Mouse (Mus musculus): ENCODE results near the gene Elovl3. TPM values are rescaled to one million over a fixed set of nuclear protein-coding genes. Genes with fewer than 3 reads are reported as not detected.

Elovl3 gene
- not detected in 2 replicates for polyA plus RNA-seq (2014; fragmentation: Nextera tagmentation; extraction: Ambion mirVana)

DNA sequence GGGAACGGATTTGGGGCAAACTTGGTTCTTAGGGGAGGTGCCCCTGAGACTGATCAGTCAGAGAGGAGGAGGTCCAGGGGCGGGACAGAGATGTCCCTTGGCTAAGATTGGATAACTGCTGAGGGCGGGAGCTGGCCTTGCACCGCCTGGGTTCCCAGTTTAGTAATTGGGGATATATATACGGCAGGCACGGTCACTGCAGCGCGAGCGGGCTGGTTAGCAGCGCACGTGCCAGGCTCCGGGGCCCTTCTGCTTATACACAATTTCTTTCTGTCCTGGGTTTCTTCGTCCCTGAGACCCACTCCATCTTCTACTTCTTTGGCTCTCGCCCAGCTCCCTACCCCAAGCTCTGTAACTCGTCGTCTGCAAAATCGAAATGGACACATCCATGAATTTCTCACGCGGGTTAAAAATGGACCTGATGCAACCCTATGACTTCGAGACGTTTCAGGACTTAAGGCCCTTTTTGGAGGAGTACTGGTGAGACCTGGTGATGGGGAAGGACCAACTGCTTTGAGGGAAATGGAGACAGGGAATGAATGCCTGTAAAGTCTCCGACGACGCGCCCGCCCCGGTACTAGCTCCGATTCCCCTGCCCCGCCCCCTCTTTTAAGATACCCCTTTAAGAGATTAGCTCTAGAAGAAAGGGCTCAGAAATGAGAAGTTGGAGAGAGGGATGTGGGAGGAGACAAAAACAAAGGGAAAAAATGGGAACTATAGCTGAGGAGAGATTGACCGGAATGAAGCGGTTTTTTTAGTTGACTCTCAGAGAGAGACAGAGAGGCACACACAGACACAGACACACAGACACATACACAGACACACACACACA lies at the start of gene Elovl3:
TSS of gene Elovl3 (plus strand) at position 204 of the 832 bp plus-strand sequence.
- WGBS: 3% methylated on average over 31 of the region's 31 CpGs
- ATAC-seq (ENCODE audit: low FRiP score) (no peak), DNase-seq (ENCODE audit: low spot score) (peak; percentile 34)
- H3K4me1 ChIP-seq (replicated peaks; ENCODE audit: control insufficient read depth, insufficient read depth, low read length): peaks cover 7% of the 10 kb centered on the region; the same call in 1 of the 2 replicates
- no peaks in the 10 kb centered on the region for H3K36me3 ChIP-seq (ENCODE audit: control insufficient read depth, insufficient read depth, low read length)
- H3K9ac ChIP-seq (ENCODE audit: low read depth, low read length): no peak within 1 kb of the TSS
- no peaks in the 10 kb centered on the region for H3K9me3 ChIP-seq (ENCODE audit: control insufficient read depth, low read length)
- H3K27ac ChIP-seq (ENCODE audit: low read depth, low read length): no peak within 1 kb of the TSS
- H3K4me2 ChIP-seq (replicated peaks; ENCODE audit: low read depth, low read length): 0 out of 2 replicates have a peak within 1 kb of the TSS, but pooled peaks have one; percentile 11
- no peak within 1 kb of the TSS for H3K4me3 ChIP-seq (ENCODE audit: low read depth, low read length)
- H3K27me3 ChIP-seq (ENCODE audit: control insufficient read depth, insufficient read depth, low read length): peaks cover 58% of the 10 kb centered on the region

DNA sequence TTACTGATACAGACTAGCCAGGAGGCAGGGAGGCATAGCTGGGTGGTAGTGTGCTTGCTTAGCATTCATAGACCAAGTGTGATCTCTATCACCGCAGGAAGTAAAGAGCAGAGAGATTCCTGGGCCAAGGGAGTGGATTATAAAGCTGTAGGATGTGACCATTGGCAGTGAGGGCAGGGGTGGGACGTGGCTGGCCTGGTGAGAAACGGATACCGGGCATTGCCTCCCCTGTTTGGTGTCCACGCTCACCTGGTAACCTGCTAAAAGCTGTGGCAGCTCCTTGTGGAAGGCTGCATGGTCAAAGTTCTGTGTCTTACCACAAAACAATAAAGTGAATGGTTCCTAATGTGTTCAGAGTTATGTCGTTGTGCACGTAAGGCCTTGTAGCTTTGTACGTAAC lies 46.5 kb upstream of the Elovl3 start:
- no peak for DNase-seq (ENCODE audit: low spot score)
- Histone ChIP-seq H3K4me3 (ENCODE audit: low read depth, low read length) (no peak overlapping the region), H3K27ac (ENCODE audit: low read depth, low read length) (no peak overlapping the region), H3K36me3 (ENCODE audit: control insufficient read depth, insufficient read depth, low read length) (peaks cover 15% of the 10 kb centered on the region), H3K9ac (ENCODE audit: low read depth, low read length) (no peak overlapping the region), H3K4me1 (replicated peaks; ENCODE audit: control insufficient read depth, insufficient read depth, low read length) (no peaks in the 10 kb centered on the region), H3K27me3 (ENCODE audit: control insufficient read depth, insufficient read depth, low read length) (no peaks in the 10 kb centered on the region), H3K9me3 (ENCODE audit: control insufficient read depth, low read length) (no peaks in the 10 kb centered on the region), H3K4me2 (replicated peaks; ENCODE audit: low read depth, low read length) (no peak overlapping the region)
- WGBS: 96% methylated on average over 8 of the region's 8 CpGs
- no peak for ATAC-seq (ENCODE audit: low FRiP score)

DNA sequence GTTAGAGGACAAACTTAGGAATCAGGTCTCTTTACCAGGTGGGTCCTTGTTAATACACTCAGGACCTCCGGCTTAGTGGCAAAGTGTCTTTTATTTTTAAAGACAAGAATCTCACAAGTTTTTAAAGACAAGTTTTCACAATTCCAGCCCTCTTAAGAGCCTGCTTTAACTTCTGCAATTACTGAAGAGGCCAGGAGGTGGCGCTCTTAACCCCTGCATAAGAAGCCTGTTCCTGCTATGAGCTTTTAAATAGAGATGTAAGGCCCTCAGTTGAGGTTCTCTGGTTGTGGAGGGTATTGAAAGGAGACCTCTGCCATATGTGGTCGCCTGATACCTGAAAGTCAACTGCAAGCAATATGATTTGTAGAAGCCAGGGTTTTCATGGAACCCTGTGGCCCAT lies 45.4 kb upstream of the Elovl3 start:
- Histone ChIP-seq H3K4me2 (replicated peaks; ENCODE audit: low read depth, low read length) (no peak overlapping the region), H3K4me3 (ENCODE audit: low read depth, low read length) (no peak overlapping the region), H3K9ac (ENCODE audit: low read depth, low read length) (no peak overlapping the region), H3K27ac (ENCODE audit: low read depth, low read length) (no peak overlapping the region), H3K36me3 (ENCODE audit: control insufficient read depth, insufficient read depth, low read length) (peaks cover 7% of the 10 kb centered on the region), H3K27me3 (ENCODE audit: control insufficient read depth, insufficient read depth, low read length) (no peaks in the 10 kb centered on the region), H3K9me3 (ENCODE audit: control insufficient read depth, low read length) (no peaks in the 10 kb centered on the region), H3K4me1 (replicated peaks; ENCODE audit: control insufficient read depth, insufficient read depth, low read length) (no peaks in the 10 kb centered on the region)
- ATAC-seq (ENCODE audit: low FRiP score) (no peak), DNase-seq (ENCODE audit: low spot score) (peak; percentile 73)
- WGBS: 53% methylated on average over 3 of the region's 3 CpGs

DNA sequence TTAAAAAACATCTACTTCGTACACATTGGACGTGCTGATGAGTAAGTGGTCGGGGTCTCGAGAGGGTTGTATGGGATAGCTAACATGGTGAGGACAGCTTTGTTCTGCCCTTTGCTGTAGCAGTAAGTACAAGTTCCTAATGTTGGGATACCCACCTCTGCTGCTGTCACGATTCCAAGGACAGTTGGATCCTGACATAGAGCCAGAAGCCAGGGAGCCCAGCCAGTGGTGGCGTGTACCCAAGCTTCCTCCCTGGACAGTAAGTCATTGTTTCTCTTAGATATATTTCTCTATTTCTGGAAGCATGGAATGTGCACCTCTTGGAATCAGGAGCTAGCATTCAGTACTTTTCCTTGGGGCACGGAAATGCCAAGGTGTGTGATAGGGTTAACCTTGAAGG lies 43.8 kb upstream of the Elovl3 start:
- Histone ChIP-seq H3K27ac (ENCODE audit: low read depth, low read length) (no peak overlapping the region), H3K9ac (ENCODE audit: low read depth, low read length) (no peak overlapping the region), H3K4me1 (replicated peaks; ENCODE audit: control insufficient read depth, insufficient read depth, low read length) (no peaks in the 10 kb centered on the region), H3K4me2 (replicated peaks; ENCODE audit: low read depth, low read length) (no peak overlapping the region), H3K36me3 (ENCODE audit: control insufficient read depth, insufficient read depth, low read length) (peaks cover 5% of the 10 kb centered on the region; the same call in 1 of the 2 replicates), H3K4me3 (ENCODE audit: low read depth, low read length) (no peak overlapping the region), H3K9me3 (ENCODE audit: control insufficient read depth, low read length) (no peaks in the 10 kb centered on the region), H3K27me3 (ENCODE audit: control insufficient read depth, insufficient read depth, low read length) (no peaks in the 10 kb centered on the region)
- DNase-seq (ENCODE audit: low spot score): no peak
- ATAC-seq (ENCODE audit: low FRiP score): no peak
- WGBS: 90% methylated on average over 7 of the region's 7 CpGs

GRCm38 (mm10) chr19:46091641-46092040 lies 40.1 kb upstream of the Elovl3 start:
- Histone ChIP-seq H3K27me3 (ENCODE audit: control insufficient read depth, insufficient read depth, low read length) (no peaks in the 10 kb centered on the region), H3K36me3 (ENCODE audit: control insufficient read depth, insufficient read depth, low read length) (no peaks in the 10 kb centered on the region), H3K27ac (ENCODE audit: low read depth, low read length) (no peak overlapping the region), H3K9me3 (ENCODE audit: control insufficient read depth, low read length) (no peaks in the 10 kb centered on the region), H3K4me3 (ENCODE audit: low read depth, low read length) (no peak overlapping the region), H3K4me1 (replicated peaks; ENCODE audit: control insufficient read depth, insufficient read depth, low read length) (no peaks in the 10 kb centered on the region), H3K4me2 (replicated peaks; ENCODE audit: low read depth, low read length) (no peak overlapping the region), H3K9ac (ENCODE audit: low read depth, low read length) (no peak overlapping the region)
- DNase-seq (ENCODE audit: low spot score): no peak
- no peak for ATAC-seq (ENCODE audit: low FRiP score)
- WGBS: 92% methylated on average over 4 of the region's 4 CpGs

- no peaks in the 10 kb centered on the region for H3K27me3 ChIP-seq (ENCODE audit: control insufficient read depth, insufficient read depth, low read length)
- WGBS: 95% methylated on average over 2 of the region's 2 CpGs
- no peak for ATAC-seq (ENCODE audit: low FRiP score)
- H3K4me2 ChIP-seq (replicated peaks; ENCODE audit: low read depth, low read length): no peak overlapping the region
- no peak overlapping the region for H3K9ac ChIP-seq (ENCODE audit: low read depth, low read length)
- no peak overlapping the region for H3K4me3 ChIP-seq (ENCODE audit: low read depth, low read length)
- no peaks in the 10 kb centered on the region for H3K9me3 ChIP-seq (ENCODE audit: control insufficient read depth, low read length)
- no peaks in the 10 kb centered on the region for H3K4me1 ChIP-seq (replicated peaks; ENCODE audit: control insufficient read depth, insufficient read depth, low read length)
- no peak overlapping the region for H3K27ac ChIP-seq (ENCODE audit: low read depth, low read length)
- no peak for DNase-seq (ENCODE audit: low spot score)
- H3K36me3 ChIP-seq (ENCODE audit: control insufficient read depth, insufficient read depth, low read length): no peaks in the 10 kb centered on the region
Observed at GRCm38 (mm10) chr19:46094144-46094543, 37.6 kb upstream of the Elovl3 start.

- Histone ChIP-seq H3K27ac (ENCODE audit: low read depth, low read length) (no peak overlapping the region), H3K9me3 (ENCODE audit: control insufficient read depth, low read length) (no peaks in the 10 kb centered on the region), H3K4me1 (replicated peaks; ENCODE audit: control insufficient read depth, insufficient read depth, low read length) (no peaks in the 10 kb centered on the region), H3K4me2 (replicated peaks; ENCODE audit: low read depth, low read length) (no peak overlapping the region), H3K9ac (ENCODE audit: low read depth, low read length) (no peak overlapping the region), H3K27me3 (ENCODE audit: control insufficient read depth, insufficient read depth, low read length) (no peaks in the 10 kb centered on the region), H3K4me3 (ENCODE audit: low read depth, low read length) (no peak overlapping the region), H3K36me3 (ENCODE audit: control insufficient read depth, insufficient read depth, low read length) (no peaks in the 10 kb centered on the region)
- WGBS: 91% methylated on average over 4 of the region's 4 CpGs
- ATAC-seq (ENCODE audit: low FRiP score) (no peak), DNase-seq (ENCODE audit: low spot score) (no peak)
Observed at GRCm38 (mm10) chr19:46095291-46095690, 36.4 kb upstream of the Elovl3 start.

DNA sequence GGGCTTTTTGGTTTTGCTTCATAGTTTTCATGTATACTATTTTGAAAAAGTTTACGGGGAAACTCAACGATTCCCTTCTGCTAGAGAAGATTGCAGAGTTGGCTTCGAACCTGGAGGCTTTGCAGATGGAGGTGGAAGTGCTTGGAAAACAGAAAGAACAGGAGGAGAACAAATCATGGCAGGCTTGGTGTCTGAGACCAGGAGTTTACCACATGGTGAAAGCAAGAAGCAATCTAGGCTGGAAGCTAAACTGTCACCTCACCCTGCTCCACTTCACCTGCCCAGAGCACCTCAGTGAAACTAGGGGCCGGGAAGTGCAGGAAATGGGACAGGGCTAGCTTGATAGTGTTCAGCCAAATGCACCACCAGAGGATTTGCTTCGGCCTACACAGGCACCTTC lies 35.3 kb upstream of the Elovl3 start:
- WGBS: 90% methylated on average over 5 of the region's 5 CpGs
- no peak for ATAC-seq (ENCODE audit: low FRiP score)

GRCm38 (mm10) chr19:46099561-46099960 lies 32.1 kb upstream of the Elovl3 start:
- Histone ChIP-seq H3K4me1 (replicated peaks; ENCODE audit: control insufficient read depth, insufficient read depth, low read length) (no peaks in the 10 kb centered on the region), H3K9ac (ENCODE audit: low read depth, low read length) (no peak overlapping the region), H3K4me2 (replicated peaks; ENCODE audit: low read depth, low read length) (no peak overlapping the region), H3K27ac (ENCODE audit: low read depth, low read length) (no peak overlapping the region), H3K9me3 (ENCODE audit: control insufficient read depth, low read length) (no peaks in the 10 kb centered on the region), H3K27me3 (ENCODE audit: control insufficient read depth, insufficient read depth, low read length) (no peaks in the 10 kb centered on the region), H3K36me3 (ENCODE audit: control insufficient read depth, insufficient read depth, low read length) (no peaks in the 10 kb centered on the region), H3K4me3 (ENCODE audit: low read depth, low read length) (no peak overlapping the region)
- ATAC-seq (ENCODE audit: low FRiP score) (no peak), DNase-seq (ENCODE audit: low spot score) (no peak)
- WGBS: 95% methylated on average over 3 of the region's 3 CpGs

More for the DNA sequence above, 35.3 kb upstream of the Elovl3 start:
- Histone ChIP-seq H3K4me1 (replicated peaks; ENCODE audit: control insufficient read depth, insufficient read depth, low read length) (no peaks in the 10 kb centered on the region), H3K4me2 (replicated peaks; ENCODE audit: low read depth, low read length) (no peak overlapping the region), H3K27me3 (ENCODE audit: control insufficient read depth, insufficient read depth, low read length) (no peaks in the 10 kb centered on the region), H3K9me3 (ENCODE audit: control insufficient read depth, low read length) (no peaks in the 10 kb centered on the region), H3K27ac (ENCODE audit: low read depth, low read length) (no peak overlapping the region), H3K9ac (ENCODE audit: low read depth, low read length) (no peak overlapping the region), H3K36me3 (ENCODE audit: control insufficient read depth, insufficient read depth, low read length) (no peaks in the 10 kb centered on the region), H3K4me3 (ENCODE audit: low read depth, low read length) (no peak overlapping the region)
- DNase-seq (ENCODE audit: low spot score): no peak
